Mouse (Mus musculus): ENCODE measurements around the gene Rpl10a. TPM values are rescaled to one million over a fixed set of nuclear protein-coding genes. Genes with fewer than 3 reads are reported as not detected.

The Rpl10a gene
- polyA plus RNA-seq, 1 experiment from 2014 or later = 513 TPM

DNA sequence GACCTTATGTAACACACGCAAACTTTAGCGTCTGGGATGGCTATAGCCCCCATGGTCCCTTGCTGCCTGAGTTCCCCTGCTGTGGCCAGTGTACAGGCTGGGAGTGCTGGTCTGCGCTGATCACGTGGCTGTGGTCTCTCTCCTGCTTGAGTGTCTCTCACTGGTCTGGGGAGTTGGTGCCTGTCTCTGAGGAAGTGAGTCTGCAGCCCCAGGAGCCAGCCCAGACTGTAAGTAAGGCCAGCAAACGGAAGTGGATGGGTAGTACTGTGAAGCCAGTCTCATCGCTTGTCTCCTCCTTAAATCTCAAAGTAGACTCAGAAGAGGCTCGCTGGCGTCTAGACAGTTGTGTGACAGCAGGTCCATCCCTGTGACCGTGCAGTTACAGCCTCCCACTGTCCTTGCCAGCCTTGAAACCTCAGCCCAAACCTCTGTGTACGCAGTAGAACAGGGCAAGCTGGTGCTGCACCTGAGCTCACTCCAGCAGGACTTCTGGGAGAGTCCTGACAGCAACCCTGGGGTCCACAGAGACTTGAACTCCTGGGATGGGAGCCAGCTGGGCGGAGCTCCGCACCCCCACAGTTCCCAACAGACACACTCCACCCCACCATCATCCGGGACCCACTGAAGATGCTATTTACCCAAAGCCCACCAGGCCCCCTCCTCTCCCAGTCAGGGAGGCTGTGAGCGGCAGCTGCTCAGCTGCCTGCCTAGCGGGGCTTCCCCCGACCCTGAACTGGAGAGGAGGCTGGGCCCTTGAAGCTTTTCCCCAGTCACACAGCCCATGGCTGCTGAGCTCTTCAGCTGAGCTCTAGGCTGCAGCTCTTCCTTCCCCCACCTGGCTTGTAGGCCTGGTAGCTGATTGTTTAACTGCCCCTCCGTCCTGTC lies 33.6 kb upstream of the Rpl10a start:
- no peaks in the 10 kb centered on the region for H3K9me3 ChIP-seq (ENCODE audit: control insufficient read depth, low read length)
- no peak overlapping the region for H3K27ac ChIP-seq (replicated peaks in 1 of 2; ENCODE audit: control insufficient read depth in 1 of 2, insufficient read depth in 1 of 2, low read depth in 2 of 2, low read length in 2 of 2)
- peaks cover 5% of the 10 kb centered on the region in 2 experiments; a peak in 2 of 4 replicates for H3K4me1 ChIP-seq (ENCODE audit: control insufficient read depth in 2 of 2, insufficient read depth in 2 of 2, low read length in 2 of 2)
- no peak; the same call in 1 of the 2 replicates for ATAC-seq (ENCODE audit: insufficient number of reproducible peaks, insufficient read depth, low FRiP score, low read depth)
- no peak overlapping the region for H3K9ac ChIP-seq (ENCODE audit: low read length)
- 68% methylated on average over 17 of the region's 17 CpGs for WGBS
- H3K36me3 ChIP-seq (ENCODE audit: control insufficient read depth, insufficient read depth, low read length) = peaks cover 14% of the 10 kb centered on the region
- H3K27me3 ChIP-seq (ENCODE audit: control insufficient read depth, insufficient read depth, low read length) = no peaks in the 10 kb centered on the region
- no peak overlapping the region for H3K4me3 ChIP-seq (ENCODE audit: control insufficient read depth in 1 of 2, insufficient read depth in 1 of 2, low read depth in 1 of 2, low read length in 2 of 2)
- H3K4me2 ChIP-seq (ENCODE audit: low read length) = no peak overlapping the region

DNA sequence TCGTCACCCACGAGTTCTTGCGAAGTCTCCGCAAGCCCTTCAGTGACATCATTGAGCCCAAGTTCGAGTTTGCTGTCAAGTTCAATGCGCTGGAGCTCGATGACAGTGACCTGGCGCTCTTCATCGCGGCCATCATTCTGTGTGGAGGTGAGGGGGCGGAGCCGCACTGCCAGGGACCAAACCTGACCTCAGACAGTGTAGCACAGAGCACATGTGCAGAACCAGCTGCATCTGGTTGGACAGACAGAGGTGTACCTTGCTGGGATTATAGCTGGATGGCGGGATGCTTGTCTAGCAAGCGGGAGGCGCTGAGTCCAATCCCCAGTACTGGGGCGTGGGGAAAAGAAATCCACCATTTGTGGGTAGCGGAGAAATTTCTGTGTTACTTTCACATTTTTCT lies 29.4 kb upstream of the Rpl10a start:
- Histone ChIP-seq H3K4me1 (ENCODE audit: control insufficient read depth in 2 of 2, insufficient read depth in 2 of 2, low read length in 2 of 2) (no peaks in the 10 kb centered on the region; a peak in 1 of 4 replicates), H3K27me3 (ENCODE audit: control insufficient read depth, insufficient read depth, low read length) (no peaks in the 10 kb centered on the region), H3K9me3 (ENCODE audit: control insufficient read depth, low read length) (no peaks in the 10 kb centered on the region), H3K4me3 (ENCODE audit: control insufficient read depth in 1 of 2, insufficient read depth in 1 of 2, low read depth in 1 of 2, low read length in 2 of 2) (no peak overlapping the region), H3K27ac (replicated peaks in 1 of 2; ENCODE audit: control insufficient read depth in 1 of 2, insufficient read depth in 1 of 2, low read depth in 2 of 2, low read length in 2 of 2) (no peak overlapping the region), H3K9ac (ENCODE audit: low read length) (no peak overlapping the region), H3K4me2 (ENCODE audit: low read length) (no peak overlapping the region), H3K36me3 (ENCODE audit: control insufficient read depth, insufficient read depth, low read length) (peaks cover 14% of the 10 kb centered on the region)
- no peak for ATAC-seq (ENCODE audit: insufficient number of reproducible peaks, insufficient read depth, low FRiP score, low read depth)
- 91% methylated on average over 17 of the region's 17 CpGs for WGBS

DNA sequence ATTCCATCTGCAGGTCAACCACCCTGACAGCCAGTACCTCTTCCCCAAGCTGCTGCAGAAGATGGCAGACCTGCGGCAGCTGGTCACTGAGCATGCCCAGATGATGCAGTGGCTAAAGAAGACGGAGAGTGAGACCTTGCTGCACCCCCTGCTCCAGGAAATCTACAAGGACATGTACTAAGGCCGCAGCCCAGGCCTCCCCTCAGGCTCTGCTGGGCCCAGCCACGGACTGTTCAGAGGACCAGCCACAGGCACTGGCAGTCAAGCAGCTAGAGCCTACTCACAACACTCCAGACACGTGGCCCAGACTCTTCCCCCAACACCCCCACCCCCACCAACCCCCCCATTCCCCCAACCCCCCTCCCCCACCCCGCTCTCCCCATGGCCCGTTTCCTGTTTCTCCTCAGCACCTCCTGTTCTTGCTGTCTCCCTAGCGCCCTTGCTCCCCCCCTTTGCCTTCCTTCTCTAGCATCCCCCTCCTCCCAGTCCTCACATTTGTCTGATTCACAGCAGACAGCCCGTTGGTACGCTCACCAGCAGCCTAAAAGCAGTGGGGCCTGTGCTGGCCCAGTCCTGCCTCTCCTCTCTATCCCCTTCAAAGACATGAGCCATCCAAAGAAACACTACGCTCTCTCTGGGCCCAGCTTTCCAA lies 28.5 kb upstream of the Rpl10a start:
- Histone ChIP-seq H3K9ac (ENCODE audit: low read length) (no peak overlapping the region), H3K27ac (replicated peaks in 1 of 2; ENCODE audit: control insufficient read depth in 1 of 2, insufficient read depth in 1 of 2, low read depth in 2 of 2, low read length in 2 of 2) (no peak overlapping the region), H3K4me2 (ENCODE audit: low read length) (no peak overlapping the region), H3K27me3 (ENCODE audit: control insufficient read depth, insufficient read depth, low read length) (no peaks in the 10 kb centered on the region), H3K4me3 (ENCODE audit: control insufficient read depth in 1 of 2, insufficient read depth in 1 of 2, low read depth in 1 of 2, low read length in 2 of 2) (no peak overlapping the region), H3K4me1 (ENCODE audit: control insufficient read depth in 2 of 2, insufficient read depth in 2 of 2, low read length in 2 of 2) (no peaks in the 10 kb centered on the region; a peak in 1 of 4 replicates), H3K9me3 (ENCODE audit: control insufficient read depth, low read length) (no peaks in the 10 kb centered on the region), H3K36me3 (ENCODE audit: control insufficient read depth, insufficient read depth, low read length) (peaks cover 14% of the 10 kb centered on the region)
- ATAC-seq (ENCODE audit: insufficient number of reproducible peaks, insufficient read depth, low FRiP score, low read depth) = no peak
- 54% methylated on average over 11 of the region's 11 CpGs for WGBS

DNA sequence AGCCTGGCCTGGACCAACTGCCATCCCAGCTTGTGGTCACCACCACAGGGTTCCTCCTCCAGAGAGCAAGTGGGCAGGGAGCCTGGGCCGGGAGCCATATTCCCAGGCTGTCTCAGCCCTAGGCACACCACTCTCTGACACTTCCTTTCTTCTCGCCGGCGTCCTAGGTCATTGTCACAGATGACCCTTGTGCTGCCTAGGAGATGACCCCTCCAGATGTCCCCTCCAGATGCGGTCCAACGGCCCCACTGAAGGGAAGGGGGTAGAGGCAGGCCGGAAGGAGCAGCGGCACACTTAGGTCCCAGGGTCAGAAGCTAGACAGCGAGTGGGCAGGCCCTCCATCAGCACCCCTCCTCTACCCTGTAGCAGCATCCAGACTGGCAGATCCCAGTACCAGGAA lies 27.9 kb upstream of the Rpl10a start:
- WGBS = 72% methylated on average over 9 of the region's 9 CpGs
- Histone ChIP-seq H3K27ac (replicated peaks in 1 of 2; ENCODE audit: control insufficient read depth in 1 of 2, insufficient read depth in 1 of 2, low read depth in 2 of 2, low read length in 2 of 2) (no peak overlapping the region), H3K27me3 (ENCODE audit: control insufficient read depth, insufficient read depth, low read length) (no peaks in the 10 kb centered on the region), H3K4me1 (ENCODE audit: control insufficient read depth in 2 of 2, insufficient read depth in 2 of 2, low read length in 2 of 2) (no peaks in the 10 kb centered on the region; a peak in 1 of 4 replicates), H3K9ac (ENCODE audit: low read length) (no peak overlapping the region), H3K9me3 (ENCODE audit: control insufficient read depth, low read length) (no peaks in the 10 kb centered on the region), H3K4me3 (ENCODE audit: control insufficient read depth in 1 of 2, insufficient read depth in 1 of 2, low read depth in 1 of 2, low read length in 2 of 2) (no peak overlapping the region), H3K36me3 (ENCODE audit: control insufficient read depth, insufficient read depth, low read length) (peaks cover 14% of the 10 kb centered on the region), H3K4me2 (ENCODE audit: low read length) (no peak overlapping the region)
- 0 out of 2 replicates have a peak, but pooled peaks have one; percentile 33 for ATAC-seq (ENCODE audit: insufficient number of reproducible peaks, insufficient read depth, low FRiP score, low read depth)

DNA sequence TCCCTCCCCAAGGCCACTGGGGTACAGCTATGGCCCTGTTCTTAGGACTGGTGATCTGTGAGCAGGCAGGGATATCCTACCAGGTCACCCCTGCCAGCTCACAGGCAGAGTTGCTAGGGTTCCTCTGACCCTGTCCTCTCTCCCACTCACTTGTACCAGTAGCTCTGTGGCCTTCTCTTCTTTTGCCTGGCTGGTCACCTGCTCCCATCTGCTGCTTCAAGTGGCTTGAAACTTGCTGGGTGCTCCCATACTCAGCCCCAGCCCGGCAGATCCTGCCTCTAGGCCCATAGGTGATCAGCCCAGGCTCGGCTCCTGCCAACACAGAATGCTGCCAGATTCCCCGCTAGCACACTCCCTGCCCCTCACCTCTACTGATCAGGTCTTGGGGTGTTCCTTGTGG lies 27.4 kb upstream of the Rpl10a start:
- Histone ChIP-seq H3K4me2 (ENCODE audit: low read length) (no peak overlapping the region), H3K4me1 (ENCODE audit: control insufficient read depth in 2 of 2, insufficient read depth in 2 of 2, low read length in 2 of 2) (no peaks in the 10 kb centered on the region; a peak in 1 of 4 replicates), H3K27ac (replicated peaks in 1 of 2; ENCODE audit: control insufficient read depth in 1 of 2, insufficient read depth in 1 of 2, low read depth in 2 of 2, low read length in 2 of 2) (no peak overlapping the region), H3K36me3 (ENCODE audit: control insufficient read depth, insufficient read depth, low read length) (peaks cover 11% of the 10 kb centered on the region), H3K9ac (ENCODE audit: low read length) (no peak overlapping the region), H3K9me3 (ENCODE audit: control insufficient read depth, low read length) (no peaks in the 10 kb centered on the region), H3K27me3 (ENCODE audit: control insufficient read depth, insufficient read depth, low read length) (no peaks in the 10 kb centered on the region), H3K4me3 (ENCODE audit: control insufficient read depth in 1 of 2, insufficient read depth in 1 of 2, low read depth in 1 of 2, low read length in 2 of 2) (no peak overlapping the region)
- 57% methylated on average over 3 of the region's 3 CpGs for WGBS
- ATAC-seq (ENCODE audit: insufficient number of reproducible peaks, insufficient read depth, low FRiP score, low read depth) = no peak

DNA sequence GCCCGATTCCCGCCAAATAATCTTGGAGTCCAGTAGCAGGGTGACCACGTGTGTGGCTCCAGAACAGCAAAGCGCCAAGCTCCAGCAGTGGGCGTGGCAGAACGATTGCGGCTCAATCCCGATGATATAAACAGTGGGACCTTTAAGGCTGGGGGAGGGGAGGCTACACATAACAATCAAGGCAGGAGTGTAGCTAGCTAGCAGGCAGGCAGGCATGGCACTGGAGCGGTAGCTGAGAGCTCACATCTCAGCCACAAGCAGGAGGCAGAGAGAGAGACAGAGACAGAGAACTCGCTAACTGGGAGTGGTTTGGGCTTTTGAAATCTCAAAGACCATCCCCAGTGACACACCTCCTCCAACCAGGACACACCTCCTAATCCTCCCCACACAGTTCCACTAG lies 23.1 kb upstream of the Rpl10a start:
- Histone ChIP-seq H3K4me3 (ENCODE audit: control insufficient read depth in 1 of 2, insufficient read depth in 1 of 2, low read depth in 1 of 2, low read length in 2 of 2) (no peak overlapping the region), H3K4me1 (ENCODE audit: control insufficient read depth in 2 of 2, insufficient read depth in 2 of 2, low read length in 2 of 2) (peaks cover 5% of the 10 kb centered on the region in 2 experiments), H3K9ac (ENCODE audit: low read length) (no peak overlapping the region), H3K36me3 (ENCODE audit: control insufficient read depth, insufficient read depth, low read length) (no peaks in the 10 kb centered on the region), H3K4me2 (ENCODE audit: low read length) (no peak overlapping the region), H3K27me3 (ENCODE audit: control insufficient read depth, insufficient read depth, low read length) (no peaks in the 10 kb centered on the region), H3K27ac (replicated peaks in 1 of 2; ENCODE audit: control insufficient read depth in 1 of 2, insufficient read depth in 1 of 2, low read depth in 2 of 2, low read length in 2 of 2) (no peak overlapping the region), H3K9me3 (ENCODE audit: control insufficient read depth, low read length) (no peaks in the 10 kb centered on the region)
- ATAC-seq (ENCODE audit: insufficient number of reproducible peaks, insufficient read depth, low FRiP score, low read depth) = no peak
- WGBS = 51% methylated on average over 10 of the region's 10 CpGs

DNA sequence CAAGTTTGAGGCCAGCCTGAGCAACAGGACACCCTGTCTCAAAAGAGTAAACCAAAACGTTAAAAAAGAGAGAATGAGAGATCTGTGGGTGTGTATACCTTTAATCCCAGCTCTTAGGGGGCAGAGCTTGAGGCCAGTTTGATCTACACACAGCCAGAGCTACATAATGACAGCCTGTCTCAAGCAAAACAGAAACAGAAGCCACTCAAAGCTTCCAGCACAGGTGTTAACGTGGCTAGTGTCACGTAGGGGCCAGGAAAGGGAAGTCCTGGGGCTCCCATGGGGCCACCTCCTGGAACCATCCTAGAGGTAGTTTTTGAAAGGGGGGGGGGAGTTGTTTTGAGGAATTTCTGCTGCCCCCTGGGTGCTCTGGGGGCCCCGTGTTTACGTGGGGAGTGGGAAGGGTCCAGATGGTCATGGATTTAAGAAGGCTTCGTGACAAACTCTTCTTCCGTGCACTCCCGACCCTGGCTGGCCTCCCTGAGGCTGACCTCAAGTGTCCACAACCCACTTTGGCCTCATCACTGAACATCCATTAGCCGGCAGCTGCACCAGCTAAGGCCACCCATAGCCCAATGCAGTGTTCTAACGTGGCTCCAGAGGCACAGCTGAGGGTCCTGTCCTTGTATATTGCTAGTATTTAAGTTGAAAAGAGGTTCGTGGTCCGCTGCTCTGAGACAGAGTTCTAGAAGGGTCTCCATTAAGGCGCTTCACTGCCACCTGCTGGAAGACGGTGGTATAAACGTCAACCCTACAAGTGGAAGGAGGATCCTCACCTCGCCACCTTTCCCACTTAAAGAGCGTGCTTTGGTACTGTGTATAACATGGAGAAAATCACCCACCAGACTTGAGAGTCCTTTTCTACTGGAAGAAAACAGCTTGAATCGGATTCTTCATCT lies 19.7 kb upstream of the Rpl10a start:
- Histone ChIP-seq H3K27me3 (ENCODE audit: control insufficient read depth, insufficient read depth, low read length) (no peaks in the 10 kb centered on the region), H3K36me3 (ENCODE audit: control insufficient read depth, insufficient read depth, low read length) (no peaks in the 10 kb centered on the region), H3K4me3 (ENCODE audit: control insufficient read depth in 1 of 2, insufficient read depth in 1 of 2, low read depth in 1 of 2, low read length in 2 of 2) (no peak overlapping the region), H3K9me3 (ENCODE audit: control insufficient read depth, low read length) (no peaks in the 10 kb centered on the region), H3K9ac (ENCODE audit: low read length) (peak overlapping the region; percentile 57; the same call in 1 of the 2 replicates), H3K4me2 (ENCODE audit: low read length) (peak overlapping the region; percentile 56), H3K4me1 (ENCODE audit: control insufficient read depth in 2 of 2, insufficient read depth in 2 of 2, low read length in 2 of 2) (peaks cover 5 to 11% of the 10 kb centered on the region in 2 experiments), H3K27ac (replicated peaks in 1 of 2; ENCODE audit: control insufficient read depth in 1 of 2, insufficient read depth in 1 of 2, low read depth in 2 of 2, low read length in 2 of 2) (peak overlapping the region in 1 of 2 experiments; percentile 24; a peak in 1 of 4 replicates)
- WGBS = 8% methylated on average over 18 of the region's 18 CpGs
- ATAC-seq (ENCODE audit: insufficient number of reproducible peaks, insufficient read depth, low FRiP score, low read depth) = no peak
